Mouse (Mus musculus): ENCODE measurements at regions not wholly inside any gene's neighbourhood (a gene's known extent, or its start where the extent isn't known, plus 50 kb on each side); places are given as distances from the start of the nearest gene placed in this dataset.

GRCm38 (mm10) chr11:17727258-17728034 is 226.2 kb downstream of the Etaa1 start:
- TF ChIP-seq POLR2A (IDR thresholded peaks at IDR 0.05; ENCODE audit: insufficient read depth, low read length): no peak
- TF ChIP-seq EP300 (IDR thresholded peaks at IDR 0.05; ENCODE audit: insufficient read depth, low read depth, low read length): no peak
- no peak for TF ChIP-seq CTCF (IDR thresholded peaks at IDR 0.05; ENCODE audit: low read depth, low read length)

Data from ES-Bruce4 (cell line).